Mouse (Mus musculus): Measurements from ENCODE around the gene Fmo2.

Fmo2 gene

GRCm38 (mm10) chr1:162847554-162847953 lies 51.0 kb downstream of the Fmo2 start:
- DNase-seq (ENCODE audit: low spot score), result no peak

GRCm38 (mm10) chr1:162840211-162840610 lies 58.3 kb downstream of the Fmo2 start:
- no peak for DNase-seq (ENCODE audit: low spot score)

- no peak for DNase-seq (ENCODE audit: low spot score)
Measured at GRCm38 (mm10) chr1:162838976-162839375, 59.5 kb downstream of the Fmo2 start.

- no peak for DNase-seq (ENCODE audit: low spot score)
Measured at GRCm38 (mm10) chr1:162834342-162834741, 64.2 kb downstream of the Fmo2 start.

GRCm38 (mm10) chr1:162832574-162832953 lies 66.0 kb downstream of the Fmo2 start:
- no peak for DNase-seq (ENCODE audit: low spot score)

- no peak for DNase-seq (ENCODE audit: low spot score)
Measured at GRCm38 (mm10) chr1:162831838-162832573, 66.5 kb downstream of the Fmo2 start.

Measured in urinary bladder, postnatal 25 days (tissue).